Mouse (Mus musculus) stomach, postnatal 0 days (tissue): ENCODE results near the gene Pfkm. TPM values are rescaled to one million over a fixed set of nuclear protein-coding genes. Genes with fewer than 3 reads are reported as not detected.

Experiments used
- ATAC-seq: fragments of 200-750 bp; cut with Nextera tagmentation; 2 replicates; pipeline ENCODE4 v1.8.0; 2017; ENCODE audit not compliant: low FRiP score, low TSS enrichment
- DNase-seq: peaks from one replicate; pipeline ENCODE4 v3.0.0-alpha.2; 2016; ENCODE audit warnings: low spot score
- H3K27ac ChIP-seq: fragments of 300-500 bp; sonication (generic); replicated peaks from 2 replicates; pipeline ENCODE4 v1.5.1; 2014; ENCODE audit warnings: mild to moderate bottlenecking, control low read depth
- H3K27me3 ChIP-seq: fragments of 300-500 bp; sonication (generic); 2 replicates; pipeline ENCODE4 v1.6.1; 2014; ENCODE audit warnings: low read length; ENCODE audit not compliant: control insufficient read depth, insufficient read depth
- H3K36me3 ChIP-seq: fragments of 300-500 bp; sonication (generic); 2 replicates; pipeline ENCODE4 v1.6.1; 2014; ENCODE audit warnings: low read length, mixed read lengths; ENCODE audit not compliant: control insufficient read depth, insufficient read depth
- H3K4me1 ChIP-seq: fragments of 300-500 bp; sonication (generic); replicated peaks from 2 replicates; pipeline ENCODE4 v1.6.1; 2014; ENCODE audit warnings: antibody characterized with exemption; ENCODE audit not compliant: control insufficient read depth, insufficient read depth
- H3K4me2 ChIP-seq: fragments of 300-500 bp; sonication (generic); replicated peaks from 2 replicates; pipeline ENCODE4 v1.6.1; 2014; ENCODE audit warnings: low read depth, mild to moderate bottlenecking, control low read depth, moderate library complexity
- H3K4me3 ChIP-seq: fragments of 300-500 bp; sonication (generic); 2 replicates; pipeline ENCODE4 v1.5.1; 2014; ENCODE audit warnings: low read depth, low read length, control low read depth
- H3K9ac ChIP-seq: fragments of 300-500 bp; sonication (generic); 2 replicates; pipeline ENCODE4 v1.6.1; 2014; ENCODE audit warnings: mild to moderate bottlenecking, low read length, control low read depth, mixed read lengths
- H3K9me3 ChIP-seq: fragments of 300-500 bp; sonication (generic); 2 replicates; pipeline ENCODE4 v1.6.1; 2016; ENCODE audit warnings: low read length; ENCODE audit not compliant: control insufficient read depth
- CTCF ChIP-seq: IDR thresholded peaks from 2 replicates; pipeline ENCODE4 v1.5.1; 2016; ENCODE audit warnings: antibody characterized with exemption, low read depth, mild to moderate bottlenecking, moderate library complexity
- EP300 ChIP-seq: optimal IDR thresholded peaks from 2 replicates; pipeline ENCODE3; 2016; ENCODE audit warnings: antibody characterized with exemption
- WGBS: fragments of 180-500 bp; shearing (Covaris S2); extraction: QIAGEN DNeasy Blood & Tissue Kit; methylation state at CpG from one replicate; pipeline ENCODE4 v1.1.7; 2014; 5-methylcytosine and 5-hydroxymethylcytosine counted together
- polyA plus RNA-seq: library from polyadenylated mRNA; unstranded; fragments of >200 nt; fragmentation: Nextera tagmentation; extraction: Ambion mirVana; gene quantifications from 2 replicates; pipeline ENCODE4 v1.2.1, GENCODE M21; 2015

Gene Pfkm
- polyA plus RNA-seq, 1 experiment from 2014 or later = 15.5 TPM

DNA sequence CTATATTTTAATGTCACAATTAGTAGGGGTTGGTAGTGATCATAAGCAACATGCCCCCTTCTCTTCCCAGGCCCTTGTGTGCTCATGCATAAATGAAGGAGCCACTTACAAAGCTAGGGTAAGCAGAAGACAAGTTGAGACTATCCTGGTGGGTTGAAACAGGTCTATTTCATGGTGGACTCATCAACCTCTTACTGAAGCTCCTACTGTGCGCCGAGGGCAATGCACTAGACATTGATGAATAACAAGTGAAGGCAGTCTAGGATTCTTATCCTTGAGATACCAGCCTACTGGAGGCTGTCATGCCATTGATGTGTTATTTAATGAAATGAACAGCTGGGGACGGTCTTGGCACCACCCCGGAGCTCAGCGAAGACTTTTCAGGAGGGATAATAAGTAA, 62.9 kb downstream of the Pfkm start:
- Histone ChIP-seq H3K36me3 (no peaks in the 10 kb centered on the region), H3K27ac (no peak overlapping the region), H3K4me3 (no peak overlapping the region), H3K4me1 (no peaks in the 10 kb centered on the region), H3K4me2 (no peak overlapping the region), H3K9me3 (no peaks in the 10 kb centered on the region), H3K27me3 (no peaks in the 10 kb centered on the region), H3K9ac (no peak overlapping the region)
- DNase-seq (no peak), ATAC-seq (no peak)
- 79% methylated on average over 5 of the region's 5 CpGs for WGBS
- TF ChIP-seq EP300 (no peak), CTCF (no peak)

DNA sequence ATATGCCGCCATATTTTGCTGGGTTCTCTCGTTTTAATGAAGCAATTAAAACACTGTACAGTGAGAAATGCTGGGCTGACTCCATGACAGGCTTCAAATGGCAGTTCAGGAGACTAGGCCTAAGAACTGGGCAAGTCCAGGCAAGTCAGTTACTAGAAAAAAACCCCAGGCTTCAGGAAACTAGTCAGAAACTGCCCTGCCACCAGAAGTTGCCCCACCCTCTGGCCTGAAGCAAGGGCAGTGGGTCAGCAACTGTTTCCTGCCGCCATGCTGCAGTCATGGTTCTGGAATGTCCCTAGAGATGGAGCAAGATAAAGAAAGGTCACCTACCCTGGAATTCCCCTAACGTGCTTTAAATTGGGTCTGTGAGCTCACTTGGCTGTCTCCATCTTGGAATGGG, 63.6 kb downstream of the Pfkm start:
- Histone ChIP-seq H3K9me3 (no peaks in the 10 kb centered on the region), H3K27ac (no peak overlapping the region), H3K9ac (no peak overlapping the region), H3K4me2 (no peak overlapping the region), H3K4me1 (no peaks in the 10 kb centered on the region), H3K4me3 (no peak overlapping the region), H3K36me3 (no peaks in the 10 kb centered on the region), H3K27me3 (no peaks in the 10 kb centered on the region)
- DNase-seq = no peak
- ATAC-seq = no peak
- WGBS = 57% methylated on average over 4 of the region's 4 CpGs
- no peak for TF ChIP-seq EP300
- TF ChIP-seq CTCF = no peak

DNA sequence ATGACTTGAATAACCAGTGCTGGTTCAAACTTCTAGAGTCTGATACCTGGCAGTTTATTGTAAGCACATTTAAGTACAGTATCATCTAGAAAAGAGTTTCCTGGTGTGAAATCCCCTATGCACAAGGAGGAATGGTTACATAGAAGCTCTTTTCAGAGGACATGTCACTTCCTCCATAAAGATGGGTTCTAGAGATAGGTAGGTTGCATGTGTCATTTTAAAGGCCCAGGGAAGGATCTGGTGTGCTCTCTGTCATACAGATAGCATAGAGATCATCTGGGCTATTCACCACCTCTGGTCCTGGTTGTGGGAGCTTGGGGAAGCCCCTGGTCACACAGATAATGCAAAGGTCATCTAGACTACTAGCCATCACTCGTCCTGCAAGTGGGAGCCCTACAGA, 64.9 kb downstream of the Pfkm start:
- Histone ChIP-seq H3K27me3 (no peaks in the 10 kb centered on the region), H3K9me3 (no peaks in the 10 kb centered on the region), H3K9ac (no peak overlapping the region), H3K4me3 (no peak overlapping the region), H3K4me1 (no peaks in the 10 kb centered on the region), H3K4me2 (no peak overlapping the region), H3K36me3 (no peaks in the 10 kb centered on the region), H3K27ac (no peak overlapping the region)
- no peak for ATAC-seq
- 55% methylated on average over 1 of the region's 1 CpGs for WGBS
- TF ChIP-seq EP300 (no peak), CTCF (no peak)
- DNase-seq = no peak

DNA sequence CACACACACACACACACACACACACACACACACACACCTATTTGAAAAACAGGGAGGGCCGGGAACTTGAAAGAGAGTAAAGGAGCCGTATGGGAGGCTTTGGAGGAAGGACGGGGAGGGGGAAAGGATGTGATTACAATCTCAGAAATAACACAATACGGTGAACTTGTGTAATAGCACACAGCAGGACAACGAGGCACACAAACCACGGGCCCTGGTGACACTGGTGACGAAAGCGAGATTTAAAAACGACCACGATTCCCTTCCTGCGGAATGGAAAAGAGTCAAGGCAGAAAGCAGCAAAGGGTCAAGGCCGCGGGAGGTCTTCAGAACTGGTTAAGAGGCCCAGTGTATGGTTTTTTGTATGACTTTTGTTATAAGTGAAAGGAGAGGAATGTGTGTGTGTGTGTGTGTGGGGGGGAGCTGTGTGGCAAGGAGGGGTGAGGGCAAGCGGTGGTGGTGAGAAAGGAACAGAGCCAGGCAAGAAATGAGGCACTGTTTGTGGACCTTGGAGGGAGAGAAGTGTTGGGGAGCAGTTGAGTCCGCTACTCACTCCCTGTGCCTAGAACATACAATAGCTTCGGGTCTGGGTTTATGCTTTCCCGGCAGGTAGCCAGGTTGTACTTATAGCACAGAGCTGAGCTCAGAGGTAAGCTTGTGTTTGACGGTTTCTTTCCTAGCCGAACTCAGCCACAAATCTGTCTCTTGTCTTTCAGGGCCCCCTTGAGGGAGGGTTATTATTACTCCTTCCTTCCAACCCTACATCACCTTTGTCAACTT, 68.8 kb downstream of the Pfkm start:
- no peak overlapping the region for H3K9ac ChIP-seq
- H3K36me3 ChIP-seq = no peaks in the 10 kb centered on the region
- DNase-seq (no peak), ATAC-seq (no peak)
- H3K4me1 ChIP-seq = no peaks in the 10 kb centered on the region
- no peak overlapping the region for H3K4me3 ChIP-seq
- no peak overlapping the region for H3K27ac ChIP-seq
- WGBS = 60% methylated on average over 19 of the region's 19 CpGs
- TF ChIP-seq CTCF (no peak), EP300 (no peak)
- no peaks in the 10 kb centered on the region for H3K27me3 ChIP-seq
- H3K9me3 ChIP-seq = no peaks in the 10 kb centered on the region
- H3K4me2 ChIP-seq = no peak overlapping the region

DNA sequence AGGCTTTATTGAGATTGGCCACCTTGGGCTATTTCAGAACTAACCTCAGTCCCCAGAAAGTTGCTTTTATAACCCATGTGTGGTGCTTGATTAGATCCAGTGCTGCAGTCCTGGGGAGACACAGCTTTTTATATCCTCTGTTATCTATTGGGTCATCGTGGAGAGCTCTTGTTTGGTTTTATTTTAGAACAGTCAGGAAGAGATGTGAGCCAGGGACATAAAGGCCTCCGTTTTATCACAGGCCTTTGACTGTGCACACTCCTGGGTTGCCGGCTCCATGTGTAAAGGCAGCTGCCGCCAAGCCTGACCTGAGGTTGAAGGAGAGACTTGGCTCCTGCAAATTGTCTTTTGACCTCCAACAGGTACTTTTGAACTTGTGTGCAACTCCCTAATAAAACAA, 70.2 kb downstream of the Pfkm start:
- Histone ChIP-seq H3K27ac (no peak overlapping the region), H3K4me3 (no peak overlapping the region), H3K36me3 (no peaks in the 10 kb centered on the region), H3K9me3 (no peaks in the 10 kb centered on the region), H3K4me1 (no peaks in the 10 kb centered on the region), H3K4me2 (no peak overlapping the region), H3K27me3 (0 out of 2 replicates have a peak, but pooled peaks cover 4% of the 10 kb centered on the region), H3K9ac (no peak overlapping the region)
- WGBS = 72% methylated on average over 4 of the region's 4 CpGs
- TF ChIP-seq EP300 (no peak), CTCF (no peak)
- ATAC-seq = no peak
- DNase-seq = no peak

DNA sequence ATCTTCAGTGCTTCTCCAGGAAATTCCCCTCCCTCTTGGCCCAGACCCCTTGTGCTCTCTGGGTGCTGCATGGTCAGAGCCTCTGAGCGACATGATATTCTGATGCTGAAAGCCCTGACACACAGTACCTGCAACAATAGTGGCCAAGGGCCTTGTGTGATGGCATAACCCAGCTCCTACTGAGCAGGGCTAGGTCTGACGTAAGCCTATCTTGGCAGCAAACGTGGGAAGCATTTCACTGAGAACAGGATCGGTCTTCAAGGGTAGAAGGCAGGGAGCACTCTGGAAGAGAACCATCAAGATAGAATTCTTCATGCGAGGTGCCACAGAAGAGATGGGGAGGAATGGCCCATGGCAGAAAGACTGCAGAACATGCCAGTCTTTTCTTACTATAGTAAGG, 73.1 kb downstream of the Pfkm start, which contains the start of gene Asb8:
Gene Asb8, minus strand, starts transcription at position 101 of the 400 bp plus-strand sequence.
- DNase-seq (no peak), ATAC-seq (no peak)
- 77% methylated on average over 5 of the region's 5 CpGs for WGBS
- H3K4me2 ChIP-seq = no peak within 1 kb of the TSS
- H3K9me3 ChIP-seq = no peaks in the 10 kb centered on the region
- H3K27ac ChIP-seq = no peak within 1 kb of the TSS
- H3K4me1 ChIP-seq = no peaks in the 10 kb centered on the region
- TF ChIP-seq CTCF (no peak), EP300 (no peak)
- peaks cover 9% of the 10 kb centered on the region; the same call in 1 of the 2 replicates for H3K27me3 ChIP-seq
- no peak within 1 kb of the TSS for H3K4me3 ChIP-seq
- no peaks in the 10 kb centered on the region for H3K36me3 ChIP-seq
- H3K9ac ChIP-seq = no peak within 1 kb of the TSS
